ENCODE assay signal across 8 mouse cellular contexts in genomic region chr2:118543893-118544799, GRCm38 (mm10). TPM values are rescaled to one million over a fixed set of nuclear protein-coding genes. Genes with fewer than 3 reads are reported as not detected.
DNase-seq lines count a peak whose midpoint lies in the region; ATAC-seq and TF ChIP-seq lines count a peak whose summit lies in the region.

No protein-coding gene starts in this region.

- peak overlapping the region; percentile 85 for H3K27ac ChIP-seq in embryonic fibroblast, embryonic 13.5 days (ENCODE audit: insufficient read depth, low read length)
- H3K27ac ChIP-seq in heart, embryonic 13.5 days (replicated peaks) = peak overlapping the region; percentile 99
- peak overlapping the region; percentile 95 for H3K27ac ChIP-seq in kidney, embryonic 15.5 days
- 0 out of 2 replicates have a peak overlapping the region, but pooled peaks have one; percentile 41 for H3K27ac ChIP-seq in liver, embryonic 13.5 days

- TF ChIP-seq CTCF in embryonic fibroblast, embryonic 13.5 days (IDR thresholded peaks at IDR 0.05; ENCODE audit: borderline replicate concordance, insufficient read depth, low read length) = no peak

- no peaks in the 10 kb centered on the region for H3K36me3 ChIP-seq in heart, embryonic 13.5 days
- H3K36me3 ChIP-seq in kidney, embryonic 15.5 days = 0 out of 2 replicates have a peak, but pooled peaks cover 4% of the 10 kb centered on the region
- no peaks in the 10 kb centered on the region for H3K36me3 ChIP-seq in liver, embryonic 13.5 days

- peak overlapping the region; percentile 78 for H3K9ac ChIP-seq in heart, embryonic 13.5 days
- 0 out of 2 replicates have a peak overlapping the region, but pooled peaks have one; percentile 23 for H3K9ac ChIP-seq in kidney, embryonic 15.5 days
- H3K9ac ChIP-seq in liver, embryonic 13.5 days = 0 out of 2 replicates have a peak overlapping the region, but pooled peaks have one; percentile 36

- TF ChIP-seq POLR2A in embryonic fibroblast, embryonic 13.5 days (IDR thresholded peaks at IDR 0.05; ENCODE audit: low read depth, low read length) = peak; percentile 50; the same call in 1 of the 2 replicates

- H3K27me3 ChIP-seq in heart, embryonic 13.5 days (replicated peaks) = no peaks in the 10 kb centered on the region
- no peaks in the 10 kb centered on the region for H3K27me3 ChIP-seq in kidney, embryonic 15.5 days
- peaks cover 31% of the 10 kb centered on the region for H3K27me3 ChIP-seq in liver, embryonic 13.5 days

- DNase-seq in CD4-positive, CD25-positive, alpha-beta regulatory T cell, adult 2 months (ENCODE audit: low read depth, low spot score) = peak; percentile 66
- peak; percentile 91 to 94 for DNase-seq in adrenal gland, postnatal 36 days
- DNase-seq in liver, embryonic 13.5 days = no peak
- DNase-seq in naive thymus-derived CD4-positive, alpha-beta T cell, adult 2 months (ENCODE audit: low read depth) = peak; percentile 64
- DNase-seq in testis, postnatal 14 days (ENCODE audit: low spot score) = peak; percentile 73

- 5% methylated on average over 23 of the region's 23 CpGs for WGBS in heart, embryonic 13.5 days
- WGBS in kidney, embryonic 15.5 days = 13% methylated on average over 23 of the region's 23 CpGs
- 28% methylated on average over 23 of the region's 23 CpGs for WGBS in liver, embryonic 13.5 days (ENCODE audit: insufficient replicate concordance)

- H3K9me3 ChIP-seq in heart, embryonic 13.5 days = no peaks in the 10 kb centered on the region
- no peaks in the 10 kb centered on the region for H3K9me3 ChIP-seq in kidney, embryonic 15.5 days (replicated peaks)
- H3K9me3 ChIP-seq in liver, embryonic 13.5 days (replicated peaks) = no peaks in the 10 kb centered on the region

- H3K4me3 ChIP-seq in embryonic fibroblast, embryonic 13.5 days (ENCODE audit: insufficient read depth, low read length) = peak overlapping the region; percentile 11; the same call in 1 of the 2 replicates
- peak overlapping the region; percentile 42 for H3K4me3 ChIP-seq in heart, embryonic 13.5 days
- peak overlapping the region; percentile 32 for H3K4me3 ChIP-seq in kidney, embryonic 15.5 days (replicated peaks)
- peak overlapping the region; percentile 37 for H3K4me3 ChIP-seq in liver, embryonic 13.5 days (replicated peaks)

- peak overlapping the region; percentile 79 for H3K4me2 ChIP-seq in heart, embryonic 13.5 days
- H3K4me2 ChIP-seq in kidney, embryonic 15.5 days = peak overlapping the region; percentile 84
- H3K4me2 ChIP-seq in liver, embryonic 13.5 days = peak overlapping the region; percentile 61

- ATAC-seq in heart, embryonic 13.5 days (ENCODE audit: extremely low read depth, insufficient number of reproducible peaks, low FRiP score, low TSS enrichment) = peak; percentile 28; the same call in 1 of the 2 replicates
- peak; percentile 89 for ATAC-seq in kidney, embryonic 15.5 days (replicated peaks; ENCODE audit: low FRiP score)
- ATAC-seq in liver, embryonic 13.5 days (ENCODE audit: low read depth) = peak; percentile 16

- peaks cover 45% of the 10 kb centered on the region for H3K4me1 ChIP-seq in embryonic fibroblast, embryonic 13.5 days (ENCODE audit: control insufficient read depth, insufficient read depth, low read length)
- H3K4me1 ChIP-seq in heart, embryonic 13.5 days = peaks cover 96% of the 10 kb centered on the region
- H3K4me1 ChIP-seq in kidney, embryonic 15.5 days = peaks cover 97% of the 10 kb centered on the region
- peaks cover 80% of the 10 kb centered on the region for H3K4me1 ChIP-seq in liver, embryonic 13.5 days (replicated peaks)

RNA-seq across cellular contexts. Expression of gene Bmf, which starts 5.3 kb away (rescaled TPM):
- total RNA-seq in adrenal gland, postnatal 36 days (2021) = 10 to 100 TPM; 10.9 to 14.1 TPM
- 2.7 and 10.1 TPM in 2 replicates for polyA plus RNA-seq in embryonic fibroblast, embryonic 13.5 days (2011; ENCODE audit: insufficient read length, low read depth, missing spikeins)
- 2.5 and 2.9 TPM in 2 replicates for polyA plus RNA-seq in heart, embryonic 13.5 days (2015; fragmentation: Nextera tagmentation; extraction: Ambion mirVana)
- 7.6 and 8.2 TPM in 2 replicates for polyA plus RNA-seq in kidney, embryonic 15.5 days (2015; fragmentation: Nextera tagmentation; extraction: Ambion mirVana)
- 0.27 and 0.75 TPM in 2 replicates for polyA plus RNA-seq in liver, embryonic 13.5 days (2015; fragmentation: Nextera tagmentation; extraction: Ambion mirVana)

RNA-seq across cellular contexts. Expression of gene Bub1b, which starts 53.9 kb away (rescaled TPM):
- 1 to 10 TPM; 4.9 to 6.5 TPM for total RNA-seq in adrenal gland, postnatal 36 days (2021)
- polyA plus RNA-seq in embryonic fibroblast, embryonic 13.5 days (2011; ENCODE audit: insufficient read length, low read depth, missing spikeins) = 44.7 and 75.2 TPM in 2 replicates
- polyA plus RNA-seq in heart, embryonic 13.5 days (2015; fragmentation: Nextera tagmentation; extraction: Ambion mirVana) = 64.3 and 69.9 TPM in 2 replicates
- 98.5 and 103 TPM in 2 replicates for polyA plus RNA-seq in kidney, embryonic 15.5 days (2015; fragmentation: Nextera tagmentation; extraction: Ambion mirVana)
- 47.8 and 58.8 TPM in 2 replicates for polyA plus RNA-seq in liver, embryonic 13.5 days (2015; fragmentation: Nextera tagmentation; extraction: Ambion mirVana)

Comparison
In these comparisons a context has a peak if more than half of its experiments do, and no peak if none do; other contexts are left out.
1. H3K27ac ChIP-seq: peak in every context shown above with its lines; median percentile 99 in heart, embryonic 13.5 days; 95 in kidney, embryonic 15.5 days; 85 in embryonic fibroblast, embryonic 13.5 days; 41 in liver, embryonic 13.5 days.
2. ATAC-seq: peak in every context shown above with its lines; median percentile 89 in kidney, embryonic 15.5 days; 28 in heart, embryonic 13.5 days; 16 in liver, embryonic 13.5 days.
3. H3K9ac ChIP-seq: peak in every context shown above with its lines; median percentile 78 in heart, embryonic 13.5 days; 36 in liver, embryonic 13.5 days; 23 in kidney, embryonic 15.5 days.